Mouse (Mus musculus): ENCODE data around the gene Acaca.
"Not testable (repeated sequence)": the region's sequence is repeated elsewhere in the genome, so short reads cannot be mapped to it uniquely, and the experiment has no call there.

The Acaca gene

DNA sequence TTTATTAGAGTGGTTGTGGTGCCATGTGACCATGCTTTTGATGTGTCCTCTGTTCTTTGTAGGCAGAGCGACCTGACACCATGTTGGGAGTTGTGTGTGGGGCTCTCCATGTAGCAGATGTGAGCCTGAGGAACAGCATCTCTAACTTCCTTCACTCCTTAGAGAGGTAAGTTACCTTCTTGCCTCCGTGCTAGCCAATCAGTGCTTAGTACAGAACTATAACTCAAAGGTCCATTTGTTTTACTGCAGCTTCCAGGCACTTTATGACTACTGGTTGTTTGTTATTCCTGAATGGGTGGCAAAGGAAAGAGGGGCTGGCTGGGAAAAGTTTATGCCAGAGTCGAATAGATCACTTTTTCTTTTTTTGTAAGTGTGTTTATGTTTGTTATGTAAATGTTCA lies 121.7 kb downstream of the Acaca start:
- DNase-seq, result no peak

- DNase-seq, result no peak
Observed at GRCm38 (mm10) chr11:84252425-84252824, 123.0 kb downstream of the Acaca start.

- no peak for DNase-seq
Observed at GRCm38 (mm10) chr11:84255879-84256278, 126.4 kb downstream of the Acaca start.

- DNase-seq, result no peak
Observed at GRCm38 (mm10) chr11:84258053-84258710, 128.7 kb downstream of the Acaca start.

DNA sequence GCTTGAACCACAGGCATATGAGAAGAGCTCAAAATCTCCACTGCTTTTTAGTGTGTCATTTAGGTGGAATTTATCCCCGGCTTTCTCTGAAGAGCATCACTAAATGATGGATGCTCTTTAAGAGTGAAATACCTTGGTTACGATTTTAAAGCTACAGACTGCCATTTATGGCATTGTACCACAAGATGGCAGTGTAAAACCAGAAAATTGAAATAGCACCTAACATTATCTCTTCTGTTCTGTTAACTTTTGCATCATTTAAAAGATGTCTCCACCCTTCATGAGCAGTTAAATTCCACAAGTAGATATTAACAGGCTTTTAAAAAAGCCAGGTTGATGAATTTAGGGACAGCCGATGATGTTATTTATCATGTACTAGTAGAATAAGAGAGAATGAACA lies 135.0 kb downstream of the Acaca start:
- no peak for DNase-seq

- no peak for DNase-seq
Observed at GRCm38 (mm10) chr11:84268068-84268467, 138.6 kb downstream of the Acaca start.

GRCm38 (mm10) chr11:84270511-84270910 lies 141.0 kb downstream of the Acaca start:
- no peak for DNase-seq

GRCm38 (mm10) chr11:84271948-84272347 lies 142.5 kb downstream of the Acaca start:
- DNase-seq, result no peak

DNA sequence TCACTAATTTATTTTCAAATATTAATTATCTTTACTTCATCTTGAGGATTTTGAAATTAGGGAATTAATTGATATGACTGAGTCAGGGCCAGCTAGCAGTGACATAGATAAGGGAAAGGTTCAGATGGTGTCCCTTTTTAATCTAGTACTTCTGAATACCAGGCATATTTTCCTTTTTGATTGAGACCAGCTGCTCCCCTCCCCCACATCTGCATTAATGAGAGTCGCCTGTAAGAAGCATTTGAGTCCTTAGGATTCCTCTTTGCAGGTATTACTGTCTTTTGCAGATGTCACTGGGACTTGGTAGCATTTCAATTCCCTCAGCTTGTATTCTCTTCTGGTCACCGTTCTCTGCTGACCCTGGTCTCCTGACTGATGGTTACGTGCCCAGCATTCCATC lies 143.1 kb downstream of the Acaca start:
- DNase-seq, result no peak

DNA sequence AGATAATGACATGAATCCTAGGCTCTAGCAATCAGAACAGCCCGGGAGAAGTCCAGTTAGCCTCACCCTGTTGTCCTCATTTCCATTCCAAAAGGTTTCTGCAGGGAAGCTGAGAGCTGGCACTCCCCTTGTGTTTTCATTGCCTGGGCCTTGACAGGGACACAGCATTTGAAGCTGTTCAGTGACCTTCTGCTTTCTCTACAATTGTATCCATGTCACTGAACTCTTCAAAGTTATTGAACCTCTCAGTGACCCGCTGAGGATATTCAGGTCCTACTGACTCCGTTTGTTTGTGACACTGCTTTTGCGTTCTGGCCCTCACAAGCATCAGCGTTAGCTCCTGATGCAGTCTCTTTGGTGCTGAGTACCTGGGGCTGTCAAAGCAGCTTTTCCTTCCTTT lies 147.5 kb downstream of the Acaca start:
- DNase-seq, result no peak

- no peak for DNase-seq
Observed at GRCm38 (mm10) chr11:84281280-84281679, 151.8 kb downstream of the Acaca start.

GRCm38 (mm10) chr11:84282944-84283703 lies 153.7 kb downstream of the Acaca start:
- DNase-seq, result no peak

DNA sequence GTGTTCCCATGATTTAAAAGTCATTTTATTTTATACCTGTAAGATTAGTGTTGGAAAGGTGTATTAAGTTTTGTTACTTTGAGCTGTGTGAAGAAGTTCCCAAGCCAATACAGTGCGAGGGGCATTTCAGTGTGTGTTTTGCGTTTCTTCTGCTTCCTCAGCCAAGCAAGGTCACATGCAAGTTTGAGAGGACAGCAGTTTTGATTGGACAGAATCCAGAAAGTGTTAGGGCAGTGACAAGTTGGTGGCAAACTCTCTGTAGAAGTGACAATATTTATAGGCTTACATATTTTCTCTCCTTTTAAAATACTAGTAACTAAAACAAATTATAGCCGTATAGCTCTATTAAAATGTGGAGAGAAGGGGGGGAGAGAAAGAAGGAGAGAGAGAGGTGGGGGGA lies 161.3 kb downstream of the Acaca start:
- no peak for DNase-seq

GRCm38 (mm10) chr11:84292532-84292931 lies 163.1 kb downstream of the Acaca start:
- DNase-seq, result no peak

GRCm38 (mm10) chr11:84293288-84293687 lies 163.8 kb downstream of the Acaca start:
- DNase-seq, result no peak

GRCm38 (mm10) chr11:84296337-84296736 lies 166.9 kb downstream of the Acaca start:
- DNase-seq, result no peak

DNA sequence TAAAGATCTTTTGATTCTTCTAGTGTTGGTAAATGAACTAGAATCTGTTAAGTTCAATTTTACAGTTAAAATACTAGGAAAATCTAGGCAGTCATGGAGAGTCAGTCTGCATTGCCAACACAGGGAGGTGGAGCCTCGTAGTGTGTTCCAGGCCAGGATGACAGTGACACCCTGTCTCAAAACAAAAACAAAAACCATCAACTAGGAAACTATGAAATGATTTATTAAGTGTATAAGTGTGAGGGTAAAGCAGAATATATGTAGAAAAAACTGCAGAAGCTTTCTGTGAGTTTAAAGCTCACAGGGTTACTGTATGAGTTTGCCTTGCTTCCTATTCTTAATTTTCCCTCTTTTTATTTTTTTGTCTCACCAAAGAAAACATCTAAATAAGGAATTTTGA lies 176.0 kb downstream of the Acaca start:
- no peak for DNase-seq

DNA sequence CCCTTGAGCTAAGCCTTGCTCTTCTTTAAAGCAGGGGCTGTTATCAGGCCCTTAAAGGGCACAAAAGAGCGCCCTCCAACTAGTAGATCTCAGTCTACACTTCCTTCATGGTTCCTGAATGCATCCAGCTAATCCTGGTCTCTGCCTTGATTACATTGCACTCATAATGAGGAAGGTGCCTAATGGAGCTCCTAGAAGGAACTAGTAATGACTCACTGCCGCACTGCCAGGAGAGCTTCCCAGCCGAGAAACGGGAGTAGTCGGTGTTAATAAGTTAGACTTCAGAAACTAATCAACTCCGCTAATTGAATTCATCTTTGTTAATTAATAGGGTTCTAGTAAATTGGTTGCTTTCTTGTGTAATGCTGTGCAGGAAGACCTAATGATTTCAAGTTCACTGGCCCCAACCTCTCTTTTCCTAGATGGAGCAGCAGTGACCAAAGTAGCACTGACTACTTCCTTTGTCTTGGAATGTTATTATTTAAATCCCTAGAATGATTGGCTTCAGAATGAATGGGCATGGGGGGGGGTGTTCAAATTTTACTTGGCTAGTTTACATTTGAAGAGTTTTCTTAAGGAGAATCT lies 176.8 kb downstream of the Acaca start:
- DNase-seq, result no peak

DNA sequence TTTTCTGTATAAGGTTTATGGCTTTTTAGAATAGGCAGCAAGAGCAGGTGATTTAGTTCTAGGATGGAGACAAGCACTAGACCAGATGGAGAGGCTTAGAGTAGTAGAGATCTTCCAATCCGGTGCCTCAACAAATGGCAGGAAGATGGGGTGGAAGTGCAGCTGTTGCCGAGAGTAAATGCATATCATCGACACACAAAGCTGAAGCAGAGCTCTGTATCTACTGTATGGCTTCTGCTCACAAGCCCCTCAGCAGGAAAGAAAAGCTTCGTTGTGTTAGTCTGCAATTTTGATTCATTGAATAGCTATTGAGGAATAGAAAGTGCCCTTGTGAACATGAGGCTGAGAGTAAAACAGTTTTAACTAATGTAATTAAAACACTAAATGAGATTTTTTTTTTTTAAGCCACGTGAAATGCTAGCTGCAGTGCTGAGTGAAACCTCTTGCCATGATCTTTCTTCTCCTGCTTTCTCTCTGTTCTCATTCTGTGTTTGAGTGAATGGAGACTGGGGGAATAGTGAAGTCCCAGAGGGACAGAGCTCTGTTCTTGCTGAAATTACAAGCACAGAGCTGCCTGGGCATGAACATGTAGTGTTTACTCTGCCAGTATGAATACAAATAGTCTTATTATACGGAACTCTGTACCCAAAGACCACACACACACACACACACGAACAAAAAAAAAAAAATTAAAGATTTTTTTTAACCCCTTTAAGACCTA lies 194.7 kb downstream of the Acaca start:
- no peak for DNase-seq

DNA sequence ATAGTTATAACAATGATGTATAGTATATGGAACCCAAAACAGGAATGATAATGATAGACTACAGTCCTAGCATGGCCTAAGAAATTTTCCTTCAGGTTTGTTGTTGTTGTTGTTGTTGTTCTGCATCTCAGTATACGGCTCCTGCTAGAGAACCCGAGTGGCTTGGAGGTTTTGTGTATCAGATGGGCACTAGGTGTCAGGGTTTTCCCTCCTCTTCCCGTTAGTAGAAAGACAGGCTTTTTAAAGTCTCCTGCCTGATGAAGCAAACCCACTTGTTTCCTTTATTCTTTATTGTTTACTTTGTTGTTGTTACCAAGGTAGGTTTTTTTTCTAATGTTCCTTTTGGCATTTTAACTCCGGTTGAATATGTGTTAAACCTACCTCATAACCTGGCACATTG lies 197.6 kb downstream of the Acaca start:
- no peak for DNase-seq

DNA sequence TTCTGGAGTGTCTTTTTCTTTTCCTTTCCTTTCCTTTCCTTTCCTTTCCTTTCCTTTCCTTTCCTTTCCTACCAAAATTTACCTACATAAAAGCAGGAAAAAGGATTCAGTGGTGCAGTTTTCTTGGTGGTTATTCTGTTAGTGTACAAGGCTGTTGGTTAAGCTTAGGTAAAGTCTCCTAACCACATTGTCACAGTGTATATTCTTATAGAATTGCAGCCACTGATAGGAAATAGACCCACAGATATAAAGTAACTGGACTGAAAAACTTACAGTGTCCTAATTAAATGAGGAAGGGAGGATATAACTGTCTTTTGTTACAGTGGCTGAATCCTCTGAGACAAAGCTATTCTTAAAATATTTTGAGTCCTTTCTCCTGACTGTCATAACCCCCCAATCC lies 202.9 kb downstream of the Acaca start:
- no peak for DNase-seq

DNA sequence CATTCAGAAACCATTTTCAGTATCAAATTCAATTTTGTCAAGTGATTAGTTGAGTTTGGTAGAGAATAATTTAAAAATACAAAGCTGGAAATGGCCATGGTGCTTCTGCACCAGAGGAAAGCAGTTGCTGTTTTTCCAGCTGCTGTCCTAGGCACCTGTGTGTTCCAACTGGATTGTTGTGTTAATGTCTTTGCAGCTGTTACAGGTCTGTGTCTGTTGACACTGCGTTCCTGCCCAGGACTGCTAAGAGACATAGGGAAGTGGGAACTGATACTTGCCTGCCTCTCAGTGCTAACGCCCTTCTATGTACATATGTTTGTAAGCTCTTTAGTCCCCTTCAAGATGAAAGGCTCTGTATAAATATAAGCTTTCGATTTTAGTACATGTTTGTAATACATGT lies 203.4 kb downstream of the Acaca start:
- DNase-seq, result no peak

DNA sequence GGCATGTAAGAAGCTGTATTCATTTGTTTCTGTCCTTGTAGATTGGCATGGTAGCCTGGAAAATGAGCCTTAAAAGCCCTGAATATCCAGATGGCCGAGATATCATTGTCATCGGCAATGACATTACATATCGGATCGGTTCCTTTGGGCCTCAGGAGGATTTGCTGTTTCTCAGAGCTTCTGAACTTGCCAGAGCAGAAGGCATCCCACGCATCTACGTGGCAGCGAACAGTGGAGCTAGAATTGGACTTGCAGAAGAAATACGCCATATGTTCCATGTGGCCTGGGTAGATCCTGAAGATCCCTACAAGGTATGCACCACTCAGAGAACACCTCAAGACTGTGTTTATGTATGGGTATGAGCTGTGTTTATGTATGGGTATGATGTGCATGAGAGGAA lies 208.8 kb downstream of the Acaca start:
- not testable (repeated sequence) for DNase-seq

GRCm38 (mm10) chr11:84340630-84341029 lies 211.2 kb downstream of the Acaca start:
- DNase-seq, result no peak

All from lung, postnatal 4 days (tissue).